Mouse (Mus musculus) kidney, postnatal 0 days (tissue): ENCODE data around the gene Nup35. TPM values are rescaled to one million over a fixed set of nuclear protein-coding genes. Genes with fewer than 3 reads are reported as not detected.

Source experiments
- ATAC-seq: fragments of 200-750 bp; cut with Nextera tagmentation; replicated peaks from 2 replicates; pipeline ENCODE4 v1.8.0; 2017; ENCODE audit warnings: low read depth, moderate number of reproducible peaks, moderate TSS enrichment, moderate library complexity; ENCODE audit not compliant: low FRiP score
- DNase-seq: peaks from one replicate; pipeline ENCODE4 v3.0.0-alpha.2; 2016; ENCODE audit warnings: low spot score
- H3K27ac ChIP-seq: fragments of 300-500 bp; sonication (generic); 2 replicates; pipeline ENCODE4 v1.5.1; 2014; ENCODE audit warnings: mild to moderate bottlenecking
- H3K27me3 ChIP-seq: fragments of 300-500 bp; sonication (generic); 2 replicates; pipeline ENCODE4 v1.6.1; 2014; ENCODE audit warnings: low read length, mixed read lengths; ENCODE audit not compliant: insufficient read depth
- H3K36me3 ChIP-seq: fragments of 300-500 bp; sonication (generic); 2 replicates; pipeline ENCODE4 v1.6.1; 2014; ENCODE audit warnings: low read length, mixed read lengths; ENCODE audit not compliant: insufficient read depth
- H3K4me1 ChIP-seq: fragments of 300-500 bp; sonication (generic); replicated peaks from 2 replicates; pipeline ENCODE4 v1.6.1; 2014; ENCODE audit warnings: antibody characterized with exemption, low read length, mixed read lengths; ENCODE audit not compliant: insufficient read depth
- H3K4me2 ChIP-seq: fragments of 300-500 bp; sonication (generic); 2 replicates; pipeline ENCODE4 v1.6.1; 2014; ENCODE audit warnings: mild to moderate bottlenecking, low read length, moderate library complexity, mixed read lengths
- H3K4me3 ChIP-seq: fragments of 300-500 bp; sonication (generic); replicated peaks from 2 replicates; pipeline ENCODE4 v1.5.1; 2014; ENCODE audit warnings: low read depth, low read length
- H3K9ac ChIP-seq: fragments of 300-500 bp; sonication (generic); 2 replicates; pipeline ENCODE4 v1.6.1; 2014; ENCODE audit warnings: low read depth, low read length
- H3K9me3 ChIP-seq: fragments of 300-500 bp; sonication (generic); replicated peaks from 2 replicates; pipeline ENCODE4 v1.6.1; 2016; ENCODE audit warnings: low read length, inconsistent platforms, mixed read lengths
- CTCF ChIP-seq: IDR thresholded peaks from 2 replicates; pipeline ENCODE4 v1.5.1; 2016; ENCODE audit warnings: antibody characterized with exemption, low read depth, mild to moderate bottlenecking, moderate library complexity
- WGBS: fragments of 180-500 bp; shearing (Covaris S2); extraction: QIAGEN DNeasy Blood & Tissue Kit; methylation state at CpG from one replicate; pipeline ENCODE4 v1.1.7; 2014; 5-methylcytosine and 5-hydroxymethylcytosine counted together
- polyA plus RNA-seq: library from polyadenylated mRNA; unstranded; fragments of >200 nt; fragmentation: Nextera tagmentation; extraction: Ambion mirVana; gene quantifications from 2 replicates; pipeline ENCODE4 v1.2.1, GENCODE M21; 2015

The Nup35 gene
- polyA plus RNA-seq, 1 experiment from 2014 or later: 29.0 TPM

GRCm38 (mm10) chr2:80632336-80633026, 15.4 kb downstream of the Nup35 start:
- TF ChIP-seq CTCF: no peak
- DNase-seq (no peak), ATAC-seq (no peak)
- Histone ChIP-seq H3K4me1 (no peaks in the 10 kb centered on the region), H3K27ac (no peak overlapping the region), H3K4me3 (no peak overlapping the region), H3K9ac (no peak overlapping the region), H3K4me2 (no peak overlapping the region), H3K36me3 (no peaks in the 10 kb centered on the region), H3K9me3 (no peaks in the 10 kb centered on the region), H3K27me3 (no peaks in the 10 kb centered on the region)
- 90% methylated on average over 13 of the region's 13 CpGs for WGBS

GRCm38 (mm10) chr2:80638364-80639241, 21.6 kb downstream of the Nup35 start:
- under 1% methylated on average over 45 of the region's 45 CpGs for WGBS
- TF ChIP-seq CTCF: no peak
- peak overlapping the region; percentile 74 for H3K9ac ChIP-seq
- ATAC-seq (peak; percentile 96), DNase-seq (peak; percentile 92)
- no peaks in the 10 kb centered on the region for H3K27me3 ChIP-seq
- H3K4me2 ChIP-seq: peak overlapping the region; percentile 70
- peaks cover 8% of the 10 kb centered on the region; the same call in 1 of the 2 replicates for H3K36me3 ChIP-seq
- peak overlapping the region; percentile 70 for H3K27ac ChIP-seq
- peaks cover 4% of the 10 kb centered on the region; the same call in 1 of the 2 replicates for H3K4me1 ChIP-seq
- H3K9me3 ChIP-seq: no peaks in the 10 kb centered on the region
- H3K4me3 ChIP-seq: peak overlapping the region; percentile 90

GRCm38 (mm10) chr2:80639398-80639797, 22.4 kb downstream of the Nup35 start:
- Histone ChIP-seq H3K9ac (peak overlapping the region; percentile 74), H3K36me3 (peaks cover 8% of the 10 kb centered on the region; the same call in 1 of the 2 replicates), H3K4me3 (peak overlapping the region; percentile 90), H3K27me3 (no peaks in the 10 kb centered on the region), H3K27ac (no peak overlapping the region), H3K4me2 (peak overlapping the region; percentile 70), H3K4me1 (peaks cover 4% of the 10 kb centered on the region; the same call in 1 of the 2 replicates), H3K9me3 (no peaks in the 10 kb centered on the region)
- no peak for DNase-seq
- 14% methylated on average over 8 of the region's 8 CpGs for WGBS
- ATAC-seq: no peak
- TF ChIP-seq CTCF: no peak

GRCm38 (mm10) chr2:80639864-80640263, 22.8 kb downstream of the Nup35 start:
- Histone ChIP-seq H3K4me2 (peak overlapping the region; percentile 70), H3K9me3 (no peaks in the 10 kb centered on the region), H3K4me1 (peaks cover 4% of the 10 kb centered on the region; the same call in 1 of the 2 replicates), H3K36me3 (peaks cover 8% of the 10 kb centered on the region; the same call in 1 of the 2 replicates), H3K9ac (no peak overlapping the region), H3K27ac (no peak overlapping the region), H3K27me3 (no peaks in the 10 kb centered on the region), H3K4me3 (no peak overlapping the region; the same call in 1 of the 2 replicates)
- DNase-seq: peak; percentile 11
- no peak for ATAC-seq
- TF ChIP-seq CTCF: no peak
- 40% methylated on average over 3 of the region's 3 CpGs for WGBS

GRCm38 (mm10) chr2:80661414-80661813, 44.4 kb downstream of the Nup35 start:
- peaks cover 9% of the 10 kb centered on the region; the same call in 1 of the 2 replicates for H3K36me3 ChIP-seq
- H3K27ac ChIP-seq: no peak overlapping the region
- no peak overlapping the region for H3K9ac ChIP-seq
- no peak for DNase-seq
- no peak overlapping the region for H3K4me3 ChIP-seq
- H3K4me1 ChIP-seq: no peaks in the 10 kb centered on the region
- ATAC-seq: no peak
- H3K4me2 ChIP-seq: no peak overlapping the region
- peak; percentile 24; the same call in 1 of the 2 replicates for TF ChIP-seq CTCF
- H3K27me3 ChIP-seq: no peaks in the 10 kb centered on the region
- H3K9me3 ChIP-seq: no peaks in the 10 kb centered on the region

GRCm38 (mm10) chr2:80662682-80663081, 45.6 kb downstream of the Nup35 start:
- TF ChIP-seq CTCF: no peak
- no peaks in the 10 kb centered on the region for H3K4me1 ChIP-seq
- ATAC-seq (no peak), DNase-seq (no peak)
- H3K4me3 ChIP-seq: no peak overlapping the region
- H3K27me3 ChIP-seq: no peaks in the 10 kb centered on the region
- H3K9me3 ChIP-seq: no peaks in the 10 kb centered on the region
- no peak overlapping the region for H3K4me2 ChIP-seq
- peaks cover 9% of the 10 kb centered on the region for H3K36me3 ChIP-seq
- H3K27ac ChIP-seq: no peak overlapping the region
- WGBS: 100% methylated on average over 2 of the region's 2 CpGs
- H3K9ac ChIP-seq: no peak overlapping the region
